Mouse (Mus musculus): ENCODE measurements around the gene Marc2. TPM values are rescaled to one million over a fixed set of nuclear protein-coding genes. Genes with fewer than 3 reads are reported as not detected.

Gene Marc2
- total and polyA plus RNA-seq, 3 experiments = 117 to 409 (median 288) TPM

GRCm38 (mm10) chr1:184853922-184854321 lies 7.7 kb upstream of the Marc2 start:
- no peak for DNase-seq

GRCm38 (mm10) chr1:184853339-184853738 lies 7.1 kb upstream of the Marc2 start:
- DNase-seq = peak; percentile 84

- peak; percentile 89 for DNase-seq
Observed at GRCm38 (mm10) chr1:184851741-184852618, 5.7 kb upstream of the Marc2 start.

- DNase-seq = no peak
Observed at GRCm38 (mm10) chr1:184851166-184851565, 4.9 kb upstream of the Marc2 start.

- DNase-seq = no peak
Observed at GRCm38 (mm10) chr1:184846973-184847372, 722 bp upstream of the Marc2 start.

GRCm38 (mm10) chr1:184845111-184846071 lies 860 bp downstream of the Marc2 start:
- peak; percentile 97 for DNase-seq

GRCm38 (mm10) chr1:184844326-184845066 lies 1.8 kb downstream of the Marc2 start:
- peak; percentile 68 for DNase-seq

GRCm38 (mm10) chr1:184837649-184838048 lies 8.6 kb downstream of the Marc2 start:
- DNase-seq = no peak

GRCm38 (mm10) chr1:184836350-184836749 lies 9.9 kb downstream of the Marc2 start:
- no peak for DNase-seq

- DNase-seq = no peak
Observed at GRCm38 (mm10) chr1:184833499-184833898, 12.8 kb downstream of the Marc2 start.

GRCm38 (mm10) chr1:184832211-184832610 lies 14.0 kb downstream of the Marc2 start:
- DNase-seq = no peak

- DNase-seq = no peak
Observed at GRCm38 (mm10) chr1:184829897-184830296, 16.4 kb downstream of the Marc2 start.

- DNase-seq = peak; percentile 38
Observed at GRCm38 (mm10) chr1:184827175-184827701, 19.0 kb downstream of the Marc2 start.

GRCm38 (mm10) chr1:184825093-184825492 lies 21.2 kb downstream of the Marc2 start:
- no peak for DNase-seq

GRCm38 (mm10) chr1:184824439-184824851 lies 21.8 kb downstream of the Marc2 start:
- peak; percentile 93 for DNase-seq

GRCm38 (mm10) chr1:184822678-184823077 lies 23.6 kb downstream of the Marc2 start:
- DNase-seq = no peak

GRCm38 (mm10) chr1:184817768-184818167 lies 28.5 kb downstream of the Marc2 start:
- DNase-seq = no peak

- DNase-seq = no peak
Observed at GRCm38 (mm10) chr1:184811716-184812250, 34.5 kb downstream of the Marc2 start.

- peak; percentile 36 for DNase-seq
Observed at GRCm38 (mm10) chr1:184810780-184811575, 35.3 kb downstream of the Marc2 start, which contains the start of gene Marc1. Marc1 (minus strand) TSS chr1:184811313.

GRCm38 (mm10) chr1:184809578-184810001 lies 36.7 kb downstream of the Marc2 start:
- no peak for DNase-seq

Data from adrenal gland, adult 2 months (tissue).